Mouse (Mus musculus) spleen, adult 2 months (tissue): ENCODE results near the gene Lrrc8c. TPM values are rescaled to one million over a fixed set of nuclear protein-coding genes. Genes with fewer than 3 reads are reported as not detected.

Experiments used
- DNase-seq, 2 experiments: peaks; one replicate each; pipeline versions ENCODE4 v3.0.0 to v3.0.0-alpha.2; 2012 to 2021; ENCODE audit warnings: low spot score in 2 of 2, low read depth in 1 of 2
- H3K27ac ChIP-seq: fragments of 200-500 bp; 2 replicates; pipeline ENCODE4 v1.5.1; 2012; ENCODE audit warnings: low read length, inconsistent platforms; ENCODE audit not compliant: insufficient read depth
- H3K27me3 ChIP-seq: fragments of 200-500 bp; 2 replicates; pipeline ENCODE4 v1.6.1; 2012; ENCODE audit warnings: mild to moderate bottlenecking, moderate library complexity, low read length, inconsistent platforms; ENCODE audit not compliant: control insufficient read depth, insufficient read depth
- H3K36me3 ChIP-seq: fragments of 200-500 bp; 2 replicates; pipeline ENCODE4 v1.6.1; 2012; ENCODE audit warnings: mild to moderate bottlenecking, low read length, inconsistent platforms; ENCODE audit not compliant: control insufficient read depth, insufficient read depth
- H3K4me1 ChIP-seq: fragments of 200-500 bp; 2 replicates; pipeline ENCODE4 v1.6.1; 2011; ENCODE audit warnings: inconsistent platforms; ENCODE audit not compliant: control insufficient read depth, insufficient read depth, insufficient read length
- H3K4me3 ChIP-seq: fragments of 200-500 bp; 2 replicates; pipeline ENCODE4 v1.5.1; 2011; ENCODE audit warnings: mild to moderate bottlenecking, inconsistent platforms; ENCODE audit not compliant: insufficient read depth, insufficient read length; ENCODE audit errors: extremely low read depth
- CTCF ChIP-seq: fragments of 200-500 bp; IDR thresholded peaks from 2 replicates; pipeline ENCODE4 v1.5.1; 2011; ENCODE audit warnings: mild to moderate bottlenecking, inconsistent platforms; ENCODE audit not compliant: insufficient read depth, insufficient read length, insufficient replicate concordance; ENCODE audit errors: extremely low read depth
- POLR2A ChIP-seq: fragments of 200-500 bp; IDR thresholded peaks from 2 replicates; pipeline ENCODE4 v1.6.1; 2011; ENCODE audit warnings: low read depth, low read length, inconsistent platforms
- WGBS: fragments of 180-500 bp; shearing (Covaris S2); methylation state at CpG from one replicate; pipeline ENCODE4 v1.1.7; 2018; 5-methylcytosine and 5-hydroxymethylcytosine counted together
- polyA plus RNA-seq: library from polyadenylated mRNA; depleted of rRNA; stranded (reverse); fragments of >200 nt; gene quantifications from 2 replicates; pipeline ENCODE4 v1.2.3, GENCODE M21; 2012

Lrrc8c gene
- polyA plus RNA-seq, 1 experiment: 33.9 TPM

DNA sequence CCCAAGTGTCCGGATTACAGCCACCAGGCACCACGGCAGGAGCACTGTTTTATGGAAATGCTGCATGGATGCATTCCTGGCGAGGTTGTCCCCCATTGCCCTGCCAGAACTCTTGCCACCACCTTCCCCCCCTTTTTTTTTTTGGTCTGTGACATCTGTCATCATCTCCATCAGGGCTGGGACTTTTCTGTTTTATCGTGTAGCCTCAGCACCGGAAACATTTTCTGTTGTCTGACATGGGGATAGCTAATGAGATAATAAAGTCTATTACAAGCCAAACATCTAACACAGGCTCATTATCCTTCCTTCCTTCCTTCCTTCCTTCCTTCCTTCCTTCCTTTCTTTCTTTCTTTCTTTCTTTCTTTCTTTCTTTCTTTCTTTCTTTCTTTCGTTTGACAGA, 119.7 kb downstream of the Lrrc8c start:
- Histone ChIP-seq H3K4me1 (peaks cover 23% of the 10 kb centered on the region; the same call in 1 of the 2 replicates), H3K27me3 (no peaks in the 10 kb centered on the region), H3K27ac (no peak overlapping the region), H3K4me3 (no peak overlapping the region), H3K36me3 (no peaks in the 10 kb centered on the region)
- 92% methylated on average over 6 of the region's 6 CpGs for WGBS
- no peak for DNase-seq
- TF ChIP-seq CTCF: no peak
- no peak for TF ChIP-seq POLR2A

DNA sequence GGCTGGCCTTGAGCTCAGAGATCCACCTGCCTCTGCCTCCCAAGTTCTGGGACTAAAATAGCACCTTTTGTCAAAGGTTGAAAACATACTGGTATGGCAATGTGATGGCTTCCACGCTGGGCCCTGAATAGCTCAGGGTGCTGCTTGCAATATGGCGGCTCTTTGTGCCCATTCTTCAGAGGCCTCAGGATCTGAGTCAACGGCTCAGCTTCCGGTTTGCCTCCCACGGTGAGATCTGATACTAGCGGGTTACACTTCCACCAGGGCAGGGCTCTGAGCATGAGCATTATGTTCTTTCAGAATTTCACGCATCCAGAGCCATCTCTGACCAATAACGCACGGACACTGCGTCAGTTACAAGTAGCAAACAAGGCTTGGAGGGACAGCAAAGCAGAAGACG, 120.2 kb downstream of the Lrrc8c start:
- WGBS: 88% methylated on average over 11 of the region's 11 CpGs
- TF ChIP-seq POLR2A (no peak), CTCF (no peak)
- Histone ChIP-seq H3K27ac (peak overlapping the region; percentile 18; the same call in 1 of the 2 replicates), H3K27me3 (no peaks in the 10 kb centered on the region), H3K4me3 (no peak overlapping the region), H3K36me3 (no peaks in the 10 kb centered on the region), H3K4me1 (peaks cover 23% of the 10 kb centered on the region; the same call in 1 of the 2 replicates)
- DNase-seq: no peak

- peak; percentile 65; the same call in 1 of the 2 replicates for TF ChIP-seq POLR2A
- TF ChIP-seq CTCF: no peak
- Histone ChIP-seq H3K27ac (peak overlapping the region; percentile 95), H3K27me3 (no peaks in the 10 kb centered on the region), H3K36me3 (no peaks in the 10 kb centered on the region), H3K4me1 (peaks cover 23% of the 10 kb centered on the region; the same call in 1 of the 2 replicates), H3K4me3 (0 out of 2 replicates have a peak overlapping the region, but pooled peaks have one; percentile 13)
- 9% methylated on average over 5 of the region's 5 CpGs for WGBS
- peak; percentile 74 to 81 for DNase-seq
Observed at GRCm38 (mm10) chr5:105642517-105642916, 123.3 kb downstream of the Lrrc8c start.

DNA sequence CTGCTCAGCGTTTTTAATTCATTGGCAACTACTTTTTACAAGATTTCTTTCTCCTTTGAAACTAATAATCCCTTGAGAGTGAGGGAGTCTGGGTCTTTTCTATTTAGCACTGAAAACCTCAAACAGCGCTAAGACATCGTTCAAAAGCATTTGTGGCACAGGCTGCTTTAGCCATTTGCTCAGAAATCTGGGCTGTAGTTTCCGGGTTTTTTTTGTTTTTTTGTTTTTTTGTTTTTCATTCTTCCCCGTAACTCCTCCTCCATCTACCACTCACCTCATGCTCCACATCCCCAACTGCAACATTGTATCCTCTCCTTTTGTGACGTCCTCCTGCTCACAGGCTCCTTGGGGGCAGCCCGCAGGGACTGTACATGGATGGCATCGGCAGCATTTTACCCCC, 124.1 kb downstream of the Lrrc8c start:
- TF ChIP-seq POLR2A (no peak), CTCF (no peak)
- Histone ChIP-seq H3K4me1 (peaks cover 27% of the 10 kb centered on the region; the same call in 1 of the 2 replicates), H3K27me3 (no peaks in the 10 kb centered on the region), H3K36me3 (no peaks in the 10 kb centered on the region), H3K27ac (peak overlapping the region; percentile 95), H3K4me3 (no peak overlapping the region)
- WGBS: 32% methylated on average over 8 of the region's 8 CpGs
- DNase-seq: no peak

GRCm38 (mm10) chr5:105644195-105644594, 125.0 kb downstream of the Lrrc8c start:
- Histone ChIP-seq H3K4me3 (no peak overlapping the region), H3K36me3 (no peaks in the 10 kb centered on the region), H3K27ac (no peak overlapping the region), H3K27me3 (no peaks in the 10 kb centered on the region), H3K4me1 (peaks cover 36% of the 10 kb centered on the region; the same call in 1 of the 2 replicates)
- TF ChIP-seq CTCF (no peak), POLR2A (no peak)
- WGBS: 87% methylated on average over 6 of the region's 6 CpGs
- no peak for DNase-seq

DNA sequence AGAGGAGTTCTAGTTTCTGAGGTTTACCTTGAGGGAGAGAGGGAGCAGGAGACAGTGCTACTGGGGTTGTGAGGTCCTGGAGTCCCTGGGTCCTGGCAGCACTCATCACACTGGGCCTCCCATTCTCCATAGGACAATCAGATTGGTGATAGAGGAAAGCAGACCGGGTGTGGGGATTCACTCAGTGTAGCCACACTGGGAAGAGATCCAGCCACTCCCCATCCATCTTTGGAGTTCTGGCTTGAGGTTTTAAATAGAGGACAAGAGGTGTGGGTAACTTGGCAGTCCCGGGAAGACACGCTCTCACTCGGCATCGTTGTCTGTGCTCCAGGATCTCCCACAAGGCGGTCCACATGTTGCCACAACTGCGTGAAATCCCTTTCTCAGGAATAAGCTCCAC, 127.9 kb downstream of the Lrrc8c start:
- WGBS: 89% methylated on average over 7 of the region's 7 CpGs
- Histone ChIP-seq H3K4me3 (no peak overlapping the region), H3K27me3 (no peaks in the 10 kb centered on the region), H3K4me1 (peaks cover 44% of the 10 kb centered on the region; the same call in 1 of the 2 replicates), H3K36me3 (no peaks in the 10 kb centered on the region), H3K27ac (no peak overlapping the region)
- DNase-seq: no peak
- TF ChIP-seq CTCF (no peak), POLR2A (no peak)

- Histone ChIP-seq H3K27ac (peak overlapping the region; percentile 91), H3K4me1 (peaks cover 36% of the 10 kb centered on the region; the same call in 1 of the 2 replicates), H3K27me3 (no peaks in the 10 kb centered on the region), H3K4me3 (peak overlapping the region; percentile 26; the same call in 1 of the 2 replicates), H3K36me3 (no peaks in the 10 kb centered on the region)
- 4% methylated on average over 7 of the region's 7 CpGs for WGBS
- peak in 1 of 2 experiments; percentile 81 for DNase-seq
- no peak for TF ChIP-seq CTCF
- peak; percentile 78 for TF ChIP-seq POLR2A
Observed at GRCm38 (mm10) chr5:105648648-105649287, 129.6 kb downstream of the Lrrc8c start.
